Mouse (Mus musculus): ENCODE measurements around the gene Mpg.

- TF ChIP-seq TAL1 (IDR thresholded peaks at IDR 0.05; ENCODE audit: low read length) (no peak), GATA1 (IDR thresholded peaks at IDR 0.05; ENCODE audit: low read length) (no peak)
Measured at GRCm38 (mm10) chr11:32181973-32182868, 44.1 kb upstream of the Mpg start.
